Mouse (Mus musculus): ENCODE results near the gene Epdr1. TPM values are rescaled to one million over a fixed set of nuclear protein-coding genes. Genes with fewer than 3 reads are reported as not detected.

The Epdr1 gene
- polyA plus RNA-seq, 1 experiment from 2014 or later: 8.7 TPM

DNA sequence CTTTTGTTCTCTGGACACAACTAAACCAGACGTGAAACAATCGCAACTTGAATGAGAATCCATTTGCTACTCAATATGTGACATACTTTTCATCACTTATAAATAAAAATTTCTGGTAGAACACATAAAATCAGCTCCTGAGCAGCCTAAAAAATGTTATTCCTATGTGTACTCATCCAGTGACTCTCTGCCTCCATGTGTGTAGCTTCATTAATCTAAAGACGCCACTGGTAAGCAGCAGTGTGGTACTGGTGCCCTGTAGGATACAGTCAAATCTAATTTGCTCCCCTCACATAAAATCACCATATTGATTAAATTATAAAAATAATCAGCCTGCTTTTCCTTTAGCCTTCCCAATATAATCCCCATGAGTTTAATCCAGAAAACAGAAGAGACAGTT lies 6.8 kb downstream of the Epdr1 start:
- no peaks in the 10 kb centered on the region for H3K27me3 ChIP-seq (ENCODE audit: insufficient read depth, low read length)
- ATAC-seq (no peak), DNase-seq (no peak)
- H3K4me3 ChIP-seq (ENCODE audit: low read depth, low read length): no peak overlapping the region
- H3K4me2 ChIP-seq (ENCODE audit: low read depth, low read length): no peak overlapping the region
- WGBS (ENCODE audit: insufficient replicate concordance): 87% methylated on average over 3 of the region's 3 CpGs
- no peak for TF ChIP-seq EP300 (IDR thresholded peaks at IDR 0.05; ENCODE audit: low read depth)
- TF ChIP-seq CTCF (IDR thresholded peaks at IDR 0.05; ENCODE audit: low read depth): no peak
- H3K9ac ChIP-seq (replicated peaks): no peak overlapping the region
- no peaks in the 10 kb centered on the region for H3K36me3 ChIP-seq (replicated peaks; ENCODE audit: insufficient read depth, low read length)
- H3K27ac ChIP-seq (ENCODE audit: low read depth): no peak overlapping the region
- H3K4me1 ChIP-seq (ENCODE audit: insufficient read depth): no peaks in the 10 kb centered on the region
- H3K9me3 ChIP-seq (ENCODE audit: low read length): no peaks in the 10 kb centered on the region

DNA sequence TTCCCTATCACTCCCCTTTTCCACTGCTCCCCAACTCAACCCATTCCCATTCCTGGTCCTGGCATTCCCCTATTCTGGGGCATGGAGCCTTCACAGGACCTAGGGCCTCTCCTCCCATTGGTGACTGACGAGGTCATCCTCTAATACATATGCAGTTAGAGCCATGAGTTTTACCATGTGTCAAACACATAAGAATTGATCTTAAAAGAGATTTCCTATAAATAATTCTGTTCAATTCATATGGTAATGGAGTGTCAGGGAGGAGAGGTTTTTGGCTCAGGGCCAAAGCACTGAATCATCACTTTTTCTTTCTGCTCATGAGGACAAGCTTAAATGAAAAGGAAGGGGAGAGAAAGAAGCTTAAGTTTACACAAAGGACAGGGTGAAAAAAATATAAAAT lies 7.4 kb downstream of the Epdr1 start:
- H3K27me3 ChIP-seq (ENCODE audit: insufficient read depth, low read length): no peaks in the 10 kb centered on the region
- no peak overlapping the region for H3K4me2 ChIP-seq (ENCODE audit: low read depth, low read length)
- DNase-seq (peak; percentile 24), ATAC-seq (no peak)
- H3K27ac ChIP-seq (ENCODE audit: low read depth): no peak overlapping the region
- H3K4me3 ChIP-seq (ENCODE audit: low read depth, low read length): no peak overlapping the region
- WGBS (ENCODE audit: insufficient replicate concordance): 59% methylated on average over 1 of the region's 1 CpGs
- H3K36me3 ChIP-seq (replicated peaks; ENCODE audit: insufficient read depth, low read length): no peaks in the 10 kb centered on the region
- no peaks in the 10 kb centered on the region for H3K9me3 ChIP-seq (ENCODE audit: low read length)
- no peak overlapping the region for H3K9ac ChIP-seq (replicated peaks)
- TF ChIP-seq CTCF (IDR thresholded peaks at IDR 0.05; ENCODE audit: low read depth) (no peak), EP300 (IDR thresholded peaks at IDR 0.05; ENCODE audit: low read depth) (no peak)
- no peaks in the 10 kb centered on the region for H3K4me1 ChIP-seq (ENCODE audit: insufficient read depth)

DNA sequence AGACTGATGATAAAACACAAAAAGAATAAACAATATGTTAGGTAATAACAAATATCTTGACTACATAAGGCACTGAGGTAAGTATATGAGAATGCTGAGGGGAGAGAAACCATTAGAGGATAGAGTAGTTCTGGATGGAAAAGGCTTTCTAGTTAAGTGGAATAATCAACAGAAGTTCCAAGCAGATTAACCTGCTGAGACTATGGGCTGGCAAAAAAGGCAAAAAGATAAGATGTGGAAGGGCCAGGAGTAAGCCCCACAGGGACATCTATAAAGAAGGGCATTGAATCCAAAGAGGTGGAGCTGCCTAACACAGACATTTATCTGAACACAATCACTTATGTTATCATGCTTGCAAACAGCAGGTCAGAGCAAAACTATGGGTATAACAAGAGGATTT lies 11.6 kb downstream of the Epdr1 start:
- H3K4me3 ChIP-seq (ENCODE audit: low read depth, low read length): no peak overlapping the region
- ATAC-seq (no peak), DNase-seq (no peak)
- no peak for TF ChIP-seq CTCF (IDR thresholded peaks at IDR 0.05; ENCODE audit: low read depth)
- no peak for TF ChIP-seq EP300 (IDR thresholded peaks at IDR 0.05; ENCODE audit: low read depth)
- H3K9ac ChIP-seq (replicated peaks): no peak overlapping the region
- no peaks in the 10 kb centered on the region for H3K4me1 ChIP-seq (ENCODE audit: insufficient read depth)
- H3K27me3 ChIP-seq (ENCODE audit: insufficient read depth, low read length): no peaks in the 10 kb centered on the region
- no peaks in the 10 kb centered on the region for H3K9me3 ChIP-seq (ENCODE audit: low read length)
- H3K4me2 ChIP-seq (ENCODE audit: low read depth, low read length): no peak overlapping the region
- H3K27ac ChIP-seq (ENCODE audit: low read depth): no peak overlapping the region
- no peaks in the 10 kb centered on the region for H3K36me3 ChIP-seq (replicated peaks; ENCODE audit: insufficient read depth, low read length)

DNA sequence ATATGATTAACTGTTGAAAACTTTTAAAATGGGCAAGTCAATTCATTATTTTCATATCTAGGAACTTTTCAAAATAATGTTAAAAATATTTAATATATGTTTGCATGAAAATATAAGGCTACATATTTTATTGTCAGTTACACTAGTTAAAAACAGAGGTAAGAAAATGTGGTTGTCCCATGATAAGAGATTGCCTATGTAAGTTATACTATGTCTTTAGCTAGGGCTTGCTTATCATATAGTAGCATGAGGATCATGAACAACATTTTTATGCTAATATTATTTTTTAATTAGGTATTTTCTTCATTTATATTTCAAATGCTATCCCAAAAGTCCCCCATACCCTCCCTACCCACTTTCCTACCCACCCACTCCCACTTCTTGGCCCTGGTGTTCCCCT lies 14.8 kb downstream of the Epdr1 start:
- Histone ChIP-seq H3K27me3 (ENCODE audit: insufficient read depth, low read length) (no peaks in the 10 kb centered on the region), H3K9me3 (ENCODE audit: low read length) (no peaks in the 10 kb centered on the region), H3K4me2 (ENCODE audit: low read depth, low read length) (no peak overlapping the region), H3K36me3 (replicated peaks; ENCODE audit: insufficient read depth, low read length) (no peaks in the 10 kb centered on the region), H3K9ac (replicated peaks) (no peak overlapping the region), H3K4me1 (ENCODE audit: insufficient read depth) (no peaks in the 10 kb centered on the region), H3K27ac (ENCODE audit: low read depth) (no peak overlapping the region), H3K4me3 (ENCODE audit: low read depth, low read length) (no peak overlapping the region)
- no peak for TF ChIP-seq EP300 (IDR thresholded peaks at IDR 0.05; ENCODE audit: low read depth)
- no peak for TF ChIP-seq CTCF (IDR thresholded peaks at IDR 0.05; ENCODE audit: low read depth)
- no peak; the same call in 1 of the 2 replicates for ATAC-seq
- no peak for DNase-seq

DNA sequence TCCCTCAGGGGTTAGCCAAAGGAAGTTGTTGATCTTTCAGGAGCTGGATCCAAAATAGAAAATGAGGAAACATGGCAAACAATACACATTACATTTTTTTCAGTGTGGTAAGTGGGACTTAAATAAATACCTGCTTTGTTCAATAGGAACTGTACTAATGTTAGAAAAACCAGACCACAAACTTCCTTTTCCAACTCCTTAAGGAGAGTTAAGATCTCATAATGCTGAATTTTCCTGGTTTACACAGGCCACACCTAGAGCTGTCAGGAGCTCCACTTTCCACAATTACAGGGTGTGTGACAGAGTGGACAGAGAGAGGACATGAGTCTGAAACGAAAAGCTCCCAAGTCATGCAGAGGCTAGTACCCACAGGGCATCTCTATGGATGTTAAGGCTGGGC lies 16.0 kb downstream of the Epdr1 start:
- Histone ChIP-seq H3K9ac (replicated peaks) (no peak overlapping the region), H3K4me2 (ENCODE audit: low read depth, low read length) (no peak overlapping the region), H3K27ac (ENCODE audit: low read depth) (no peak overlapping the region), H3K4me3 (ENCODE audit: low read depth, low read length) (no peak overlapping the region), H3K36me3 (replicated peaks; ENCODE audit: insufficient read depth, low read length) (no peaks in the 10 kb centered on the region), H3K9me3 (ENCODE audit: low read length) (no peaks in the 10 kb centered on the region), H3K4me1 (ENCODE audit: insufficient read depth) (no peaks in the 10 kb centered on the region), H3K27me3 (ENCODE audit: insufficient read depth, low read length) (no peaks in the 10 kb centered on the region)
- ATAC-seq (no peak), DNase-seq (no peak)
- WGBS (ENCODE audit: insufficient replicate concordance): 59% methylated on average over 1 of the region's 1 CpGs
- TF ChIP-seq EP300 (IDR thresholded peaks at IDR 0.05; ENCODE audit: low read depth) (no peak), CTCF (IDR thresholded peaks at IDR 0.05; ENCODE audit: low read depth) (no peak)

DNA sequence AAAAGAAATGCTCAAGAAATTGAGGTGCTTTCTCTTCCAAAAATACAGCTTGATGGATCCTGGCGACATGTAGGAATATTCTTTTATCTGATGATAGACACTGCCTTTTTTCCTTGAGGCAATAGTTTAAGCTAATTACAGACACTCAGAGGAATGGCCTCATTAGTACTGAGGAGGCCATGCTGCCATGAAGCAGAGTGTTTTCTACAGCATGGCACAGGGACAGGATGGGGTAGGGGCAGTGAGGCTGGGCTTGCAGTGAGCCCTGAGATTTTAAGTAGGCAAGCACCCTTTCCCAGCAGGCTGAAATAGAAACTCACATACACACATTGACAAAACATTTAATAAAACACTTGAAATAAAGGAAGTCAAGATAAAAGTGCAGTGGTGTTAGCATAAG lies 17.2 kb downstream of the Epdr1 start:
- ATAC-seq (no peak), DNase-seq (no peak)
- Histone ChIP-seq H3K4me2 (ENCODE audit: low read depth, low read length) (no peak overlapping the region), H3K4me1 (ENCODE audit: insufficient read depth) (no peaks in the 10 kb centered on the region), H3K4me3 (ENCODE audit: low read depth, low read length) (no peak overlapping the region), H3K9me3 (ENCODE audit: low read length) (no peaks in the 10 kb centered on the region), H3K9ac (replicated peaks) (no peak overlapping the region), H3K27me3 (ENCODE audit: insufficient read depth, low read length) (no peaks in the 10 kb centered on the region), H3K36me3 (replicated peaks; ENCODE audit: insufficient read depth, low read length) (no peaks in the 10 kb centered on the region), H3K27ac (ENCODE audit: low read depth) (no peak overlapping the region)
- 67% methylated on average over 1 of the region's 1 CpGs for WGBS (ENCODE audit: insufficient replicate concordance)
- TF ChIP-seq CTCF (IDR thresholded peaks at IDR 0.05; ENCODE audit: low read depth): no peak
- TF ChIP-seq EP300 (IDR thresholded peaks at IDR 0.05; ENCODE audit: low read depth): no peak

DNA sequence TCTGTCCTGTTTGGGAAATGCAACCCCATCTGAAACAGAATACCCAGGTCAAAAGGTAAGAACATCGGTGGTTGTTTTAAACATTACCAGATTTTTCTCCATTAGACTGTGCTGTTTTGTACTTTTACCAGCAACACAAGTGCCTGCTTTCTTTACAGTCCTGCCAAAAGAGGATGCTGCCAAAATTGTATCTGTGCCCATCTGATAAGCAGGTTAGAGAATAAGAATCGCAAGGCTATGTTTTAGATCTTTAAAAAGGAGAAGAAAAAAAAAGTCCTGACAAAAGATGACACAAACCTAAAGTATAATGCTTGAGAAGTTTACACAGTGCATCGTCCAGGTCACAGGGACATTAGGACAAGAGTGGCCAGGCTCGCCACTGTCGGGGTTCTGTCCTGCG lies 20.5 kb downstream of the Epdr1 start:
- Histone ChIP-seq H3K36me3 (replicated peaks; ENCODE audit: insufficient read depth, low read length) (no peaks in the 10 kb centered on the region), H3K9ac (replicated peaks) (no peak overlapping the region), H3K9me3 (ENCODE audit: low read length) (no peaks in the 10 kb centered on the region), H3K4me3 (ENCODE audit: low read depth, low read length) (no peak overlapping the region), H3K4me1 (ENCODE audit: insufficient read depth) (no peaks in the 10 kb centered on the region), H3K4me2 (ENCODE audit: low read depth, low read length) (no peak overlapping the region), H3K27me3 (ENCODE audit: insufficient read depth, low read length) (no peaks in the 10 kb centered on the region), H3K27ac (ENCODE audit: low read depth) (no peak overlapping the region)
- ATAC-seq (no peak), DNase-seq (no peak)
- 76% methylated on average over 6 of the region's 6 CpGs for WGBS (ENCODE audit: insufficient replicate concordance)
- TF ChIP-seq CTCF (IDR thresholded peaks at IDR 0.05; ENCODE audit: low read depth) (no peak), EP300 (IDR thresholded peaks at IDR 0.05; ENCODE audit: low read depth) (no peak)

All from liver, postnatal 0 days (tissue).